Mouse (Mus musculus) hindlimb bud, embryonic 11.5 days (tissue): ENCODE data around the gene Ltk.

Experiments
- DNase-seq: peaks from one replicate; pipeline ENCODE4 v3.0.0-alpha.2; 2012; ENCODE audit warnings: low read depth, low spot score; ENCODE audit errors: extremely low spot score

The Ltk gene

DNA sequence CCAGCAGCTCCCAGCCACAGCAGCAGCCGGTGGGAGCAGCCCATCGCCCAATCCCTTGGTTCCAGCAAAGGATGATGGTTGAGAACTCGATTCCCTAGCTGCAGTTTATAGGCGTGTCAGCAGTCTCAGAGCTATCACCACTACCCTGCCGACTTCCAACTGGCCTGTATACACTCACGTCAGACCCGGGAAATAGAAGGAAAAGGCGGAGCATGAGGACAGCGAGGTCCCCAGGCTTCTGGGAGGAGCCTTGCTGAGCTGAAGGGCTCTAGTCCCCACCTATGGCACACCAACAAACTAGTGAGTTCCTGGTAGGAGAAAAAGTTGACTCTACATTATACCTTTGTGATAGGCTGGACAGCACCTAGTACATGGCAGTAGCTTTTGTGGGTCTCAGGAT lies at the start of gene Ltk:
Gene Ltk, minus strand, starts transcription at position 181 of the 400 bp plus-strand sequence.
- no peak for DNase-seq

DNA sequence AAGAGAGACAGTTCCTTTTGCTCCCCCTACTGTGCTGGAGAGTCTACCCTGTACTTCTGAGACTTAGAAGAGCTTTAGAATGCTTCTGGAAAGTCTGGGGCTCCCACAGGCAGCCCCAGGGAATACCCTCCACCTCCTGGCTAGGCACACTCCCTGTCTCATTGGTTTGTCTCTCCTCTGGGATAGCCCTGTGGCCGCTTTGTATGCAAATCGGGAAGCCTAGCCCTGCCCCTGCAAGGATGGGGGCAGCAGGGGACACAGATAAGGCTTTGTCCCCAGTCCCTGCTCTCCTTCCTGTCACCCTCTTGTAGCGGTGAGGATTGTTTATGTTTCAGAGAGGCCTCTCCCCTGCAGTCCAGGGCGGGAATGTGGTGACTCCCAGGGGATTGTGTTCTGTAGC lies 48.6 kb upstream of the Ltk start:
- no peak for DNase-seq

DNA sequence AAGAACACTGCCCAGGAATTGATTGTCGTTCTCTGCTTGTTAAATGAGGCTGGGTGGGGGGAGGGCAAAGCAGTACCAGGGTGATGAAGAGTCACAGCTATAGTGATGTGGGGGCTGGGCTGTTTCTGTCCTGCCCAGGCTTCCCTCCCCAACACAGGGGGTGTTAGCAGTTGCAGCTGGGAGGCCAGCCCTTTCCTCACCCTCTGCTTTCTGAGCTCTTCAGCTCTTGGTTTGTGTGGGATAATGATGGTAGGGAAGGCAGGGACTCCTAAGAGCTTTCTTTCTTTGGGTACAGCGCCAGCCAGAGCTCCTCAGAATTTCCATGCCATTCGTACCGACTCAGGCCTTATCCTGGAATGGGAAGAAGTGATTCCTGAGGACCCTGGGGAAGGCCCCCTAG lies 48.2 kb upstream of the Ltk start:
- DNase-seq = no peak

DNA sequence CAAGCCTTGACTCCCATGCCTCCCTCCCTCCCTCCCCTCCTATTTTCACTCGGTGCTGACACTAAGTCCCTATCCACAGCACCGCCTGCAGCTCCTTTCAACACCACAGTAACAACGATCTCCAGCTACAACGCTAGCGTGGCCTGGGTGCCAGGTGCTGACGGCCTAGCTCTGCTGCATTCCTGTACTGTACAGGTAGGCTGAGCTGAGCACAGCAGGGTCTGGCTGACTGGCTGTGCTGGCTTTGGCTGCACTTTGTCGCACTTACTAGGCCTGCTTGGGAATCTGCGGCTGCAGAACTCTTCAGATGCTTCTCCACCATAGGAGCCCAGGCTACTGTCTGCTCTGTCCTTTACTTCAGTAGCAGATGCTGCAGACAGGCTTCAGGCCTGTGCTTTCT lies 45.3 kb upstream of the Ltk start:
- no peak for DNase-seq

- DNase-seq = no peak
These were observed 44.5 kb upstream of the Ltk start for GRCm38 (mm10) chr2:119804776-119805175.

- no peak for DNase-seq
These were observed 44.0 kb upstream of the Ltk start for GRCm38 (mm10) chr2:119804275-119804628.

DNA sequence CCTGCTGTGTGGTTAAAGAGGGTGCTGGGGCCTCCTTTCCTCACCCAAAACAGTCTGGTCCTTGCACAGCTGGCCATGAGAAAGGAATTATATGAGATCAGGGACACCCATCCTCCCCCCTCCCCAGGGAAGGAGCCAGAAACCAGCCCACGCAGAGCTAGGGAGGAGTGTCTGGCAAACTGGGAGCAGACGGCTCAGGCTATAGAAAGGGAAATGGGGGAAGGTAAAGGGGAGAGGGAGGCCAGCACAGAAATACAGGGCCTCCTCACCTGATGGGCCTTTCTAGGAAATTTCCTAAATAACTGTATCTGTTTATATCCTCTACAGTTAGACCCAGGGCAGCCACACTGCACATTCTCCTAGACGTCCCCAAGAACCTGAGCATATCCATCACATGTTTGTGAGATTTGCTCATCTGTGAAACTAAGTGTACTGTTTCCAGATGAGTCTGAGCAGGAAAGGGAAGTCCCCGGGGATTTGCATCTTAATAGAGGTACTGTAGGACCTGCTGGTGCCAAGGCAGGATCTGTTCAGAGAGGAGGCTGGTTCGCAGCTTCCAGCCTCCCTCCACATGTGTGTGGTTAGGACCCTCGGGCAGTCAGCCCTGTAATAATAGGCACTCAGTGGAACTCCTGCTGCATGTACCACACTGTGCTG lies 43.5 kb upstream of the Ltk start:
- DNase-seq = no peak

DNA sequence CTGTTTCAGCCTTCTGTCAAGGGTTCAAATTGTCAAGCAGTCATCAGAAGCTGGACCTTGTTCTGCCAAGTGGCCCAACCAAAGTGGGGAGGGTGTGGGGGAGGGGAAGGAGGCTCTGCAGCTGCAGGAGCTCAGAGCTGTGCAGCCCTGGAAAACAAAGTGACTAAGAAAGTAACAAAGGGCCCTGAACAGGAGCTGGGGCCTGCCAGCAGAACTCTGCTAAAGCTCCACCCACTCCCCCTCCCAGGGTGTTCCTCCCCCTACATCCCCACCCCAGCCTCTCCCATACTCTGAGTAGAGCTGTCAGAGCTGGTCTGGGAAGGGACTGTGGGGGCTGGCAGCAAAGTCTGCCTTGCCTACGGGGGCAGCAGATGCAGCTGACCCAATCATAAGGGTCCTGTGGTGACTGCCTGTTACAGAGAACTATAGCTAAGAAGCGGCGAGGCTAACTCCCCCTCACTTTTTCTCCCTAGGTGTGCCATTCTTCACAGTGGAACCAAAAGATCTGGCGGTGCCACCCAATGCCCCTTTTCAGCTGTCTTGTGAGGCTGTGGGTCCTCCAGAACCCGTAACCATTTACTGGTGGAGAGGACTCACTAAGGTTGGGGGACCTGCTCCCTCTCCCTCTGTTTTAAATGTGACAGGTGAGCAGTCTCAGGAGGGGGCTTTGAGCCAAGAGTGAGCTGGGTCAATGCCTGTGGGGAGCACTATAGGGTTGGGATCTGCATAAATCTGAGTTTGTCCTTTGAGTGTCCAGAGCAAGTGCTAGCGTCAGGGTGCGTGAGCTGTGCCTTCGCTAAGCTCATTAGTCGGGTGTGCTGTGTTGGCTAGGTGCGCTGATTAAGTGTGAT lies 42.8 kb upstream of the Ltk start:
- DNase-seq = no peak

GRCm38 (mm10) chr2:119800876-119801846 lies 40.9 kb upstream of the Ltk start:
- DNase-seq = no peak

DNA sequence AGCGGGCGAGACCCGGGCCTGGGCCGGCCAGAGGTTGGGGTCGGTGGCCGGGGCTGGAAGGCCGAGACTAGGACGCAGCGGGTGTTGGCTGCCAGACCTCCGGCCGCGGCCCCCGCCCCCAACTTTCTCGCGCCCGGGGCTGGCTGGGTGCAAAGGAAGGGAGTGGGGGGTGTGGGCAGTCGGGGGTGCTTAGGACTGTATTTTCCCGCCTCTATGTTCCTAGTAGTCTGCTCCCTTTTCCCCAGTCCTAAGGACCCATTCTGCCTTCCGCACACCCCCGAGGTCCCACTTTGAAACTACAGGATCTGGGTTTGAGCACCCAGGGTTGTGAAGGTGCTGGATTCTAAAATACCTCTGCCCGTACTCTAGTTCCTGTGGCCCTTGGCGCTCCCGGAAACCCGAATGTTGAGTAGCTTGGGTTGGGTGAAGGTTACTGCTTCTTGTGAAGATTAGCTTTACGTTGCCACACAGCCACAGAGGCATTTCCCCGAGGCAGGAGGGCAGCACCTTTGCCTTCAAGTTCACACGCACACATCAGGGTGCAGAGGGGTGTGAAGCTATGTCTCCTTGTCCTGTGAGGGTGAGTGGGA lies 39.8 kb upstream of the Ltk start:
- DNase-seq = no peak

DNA sequence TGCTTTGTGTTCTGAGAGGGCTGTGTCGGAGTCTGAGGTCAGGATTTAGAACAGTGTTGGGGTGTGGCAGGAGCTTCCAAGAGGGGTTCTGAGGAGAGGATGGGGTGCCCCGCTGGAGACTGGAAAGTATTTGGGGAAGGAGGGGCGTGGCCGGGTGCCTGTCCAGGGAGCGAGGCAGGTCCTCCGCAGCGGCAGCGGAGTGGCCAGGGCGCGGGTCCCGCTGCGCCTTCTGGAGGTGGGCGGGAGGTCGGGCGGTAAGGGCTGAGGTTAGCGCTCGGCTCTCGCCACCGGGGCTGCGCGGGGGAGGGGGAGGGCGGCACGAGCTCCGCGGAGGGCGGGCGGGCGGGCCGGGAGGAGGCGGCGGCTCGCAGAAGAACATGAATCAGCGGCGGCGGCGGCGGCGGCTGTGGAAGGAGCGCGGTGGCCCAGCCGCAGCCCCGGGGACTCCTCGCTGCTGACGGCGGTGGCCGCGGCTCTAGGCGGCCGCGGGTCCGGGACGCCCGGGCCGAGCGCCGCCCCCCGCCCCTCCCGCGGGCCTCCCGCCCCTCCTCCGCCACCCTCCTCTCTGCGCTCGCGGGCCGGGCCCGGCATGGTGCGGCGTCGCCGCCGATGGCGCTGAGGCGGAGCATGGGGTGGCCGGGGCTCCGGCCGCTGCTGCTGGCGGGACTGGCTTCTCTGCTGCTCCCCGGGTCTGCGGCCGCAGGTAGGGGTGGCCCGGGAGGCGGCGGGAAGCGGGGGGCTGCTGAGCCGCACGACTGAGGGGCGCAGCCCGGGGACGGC lies 39.1 kb upstream of the Ltk start:
- DNase-seq = no peak

- DNase-seq = no peak
These were observed 38.2 kb upstream of the Ltk start for GRCm38 (mm10) chr2:119798246-119798927.

DNA sequence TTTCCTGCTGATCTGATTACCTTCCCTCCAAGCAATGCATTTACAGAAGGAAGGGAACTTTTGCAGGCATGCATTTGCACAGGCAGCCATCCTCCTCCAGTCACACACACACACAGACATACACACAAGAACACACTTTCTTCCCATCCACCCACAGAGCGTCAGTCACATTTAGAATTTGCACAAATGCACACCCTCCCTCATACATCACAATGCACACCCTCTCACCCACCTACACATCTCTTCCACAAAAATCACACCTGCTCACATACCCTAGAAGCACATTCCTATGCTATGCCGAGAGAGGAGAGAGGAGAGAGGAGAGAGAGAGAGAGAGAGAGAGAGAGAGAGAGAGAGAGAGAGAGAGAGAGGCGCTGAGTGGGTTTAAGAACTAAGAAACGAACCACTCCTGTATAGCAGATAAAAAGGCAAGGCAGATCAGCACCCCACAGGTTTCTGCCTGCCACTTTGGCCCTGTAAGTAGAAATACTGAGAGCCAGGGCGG lies 37.1 kb upstream of the Ltk start, which contains the start of gene Tyro3:
Gene Tyro3, plus strand, starts transcription at position 455 of the 505 bp plus-strand sequence.
- no peak for DNase-seq

DNA sequence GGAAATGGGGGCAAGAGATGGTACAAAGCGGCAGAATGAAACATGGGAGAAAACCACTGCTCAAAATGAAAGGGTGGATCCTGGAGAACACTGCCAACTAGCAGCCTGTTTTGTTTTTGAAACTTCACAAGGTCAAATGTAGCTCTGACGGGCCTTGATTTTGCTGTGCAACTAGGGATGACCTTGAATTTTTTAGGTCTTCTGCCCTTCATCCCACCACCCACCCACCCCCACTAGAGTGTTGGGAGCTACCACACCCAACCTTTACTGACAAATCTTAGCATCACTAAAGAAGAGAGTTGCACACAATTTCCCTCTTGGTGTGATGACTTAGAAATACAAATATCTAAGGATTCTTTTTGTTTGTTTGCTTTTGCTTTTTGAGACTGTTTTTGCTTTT lies 29.8 kb upstream of the Ltk start:
- DNase-seq = no peak

GRCm38 (mm10) chr2:119787206-119787883 lies 27.1 kb upstream of the Ltk start, which contains the start of gene Rpap1:
Rpap1 (minus strand) TSS chr2:119787537.
- peak; percentile 73 for DNase-seq

- no peak for DNase-seq
These were observed 7.0 kb upstream of the Ltk start for GRCm38 (mm10) chr2:119767246-119767645.

- no peak for DNase-seq
These were observed 3.7 kb upstream of the Ltk start for GRCm38 (mm10) chr2:119763924-119764323.

GRCm38 (mm10) chr2:119762276-119762675 lies 2.0 kb upstream of the Ltk start:
- DNase-seq = no peak
